Mouse (Mus musculus): Measurements from ENCODE around the gene Eif4ebp2. TPM values are rescaled to one million over a fixed set of nuclear protein-coding genes. Genes with fewer than 3 reads are reported as not detected.

Eif4ebp2 gene
- polyA plus RNA-seq, 1 experiment: 132 TPM

- 81% methylated on average over 11 of the region's 11 CpGs for WGBS
- Histone ChIP-seq H3K4me1 (ENCODE audit: control insufficient read depth, insufficient read depth, low read length) (no peaks in the 10 kb centered on the region), H3K4me3 (replicated peaks; ENCODE audit: extremely low read depth, low read depth, low read length) (no peak overlapping the region)
- no peak for DNase-seq
- TF ChIP-seq CTCF (IDR thresholded peaks at IDR 0.05; ENCODE audit: insufficient read depth, low read length) (no peak), POLR2A (IDR thresholded peaks at IDR 0.05; ENCODE audit: borderline replicate concordance, extremely low read depth, low read depth, low read length) (no peak)
Observed at GRCm38 (mm10) chr10:61484801-61485200, 32.3 kb upstream of the Eif4ebp2 start.

GRCm38 (mm10) chr10:61482771-61483170 lies 30.3 kb upstream of the Eif4ebp2 start:
- WGBS: 89% methylated on average over 7 of the region's 7 CpGs
- DNase-seq: no peak
- Histone ChIP-seq H3K4me3 (replicated peaks; ENCODE audit: extremely low read depth, low read depth, low read length) (no peak overlapping the region), H3K4me1 (ENCODE audit: control insufficient read depth, insufficient read depth, low read length) (no peaks in the 10 kb centered on the region)
- no peak for TF ChIP-seq POLR2A (IDR thresholded peaks at IDR 0.05; ENCODE audit: borderline replicate concordance, extremely low read depth, low read depth, low read length)
- no peak for TF ChIP-seq CTCF (IDR thresholded peaks at IDR 0.05; ENCODE audit: insufficient read depth, low read length)

GRCm38 (mm10) chr10:61480488-61480887 lies 28.0 kb upstream of the Eif4ebp2 start:
- WGBS: 84% methylated on average over 1 of the region's 1 CpGs
- Histone ChIP-seq H3K4me3 (replicated peaks; ENCODE audit: extremely low read depth, low read depth, low read length) (no peak overlapping the region), H3K4me1 (ENCODE audit: control insufficient read depth, insufficient read depth, low read length) (0 out of 2 replicates have a peak, but pooled peaks cover 5% of the 10 kb centered on the region)
- no peak for DNase-seq
- TF ChIP-seq POLR2A (IDR thresholded peaks at IDR 0.05; ENCODE audit: borderline replicate concordance, extremely low read depth, low read depth, low read length) (no peak), CTCF (IDR thresholded peaks at IDR 0.05; ENCODE audit: insufficient read depth, low read length) (no peak)

GRCm38 (mm10) chr10:61479927-61480326 lies 27.5 kb upstream of the Eif4ebp2 start:
- TF ChIP-seq CTCF (IDR thresholded peaks at IDR 0.05; ENCODE audit: insufficient read depth, low read length) (no peak), POLR2A (IDR thresholded peaks at IDR 0.05; ENCODE audit: borderline replicate concordance, extremely low read depth, low read depth, low read length) (no peak)
- Histone ChIP-seq H3K4me3 (replicated peaks; ENCODE audit: extremely low read depth, low read depth, low read length) (no peak overlapping the region), H3K4me1 (ENCODE audit: control insufficient read depth, insufficient read depth, low read length) (0 out of 2 replicates have a peak, but pooled peaks cover 5% of the 10 kb centered on the region)
- 81% methylated on average over 4 of the region's 4 CpGs for WGBS
- no peak for DNase-seq

GRCm38 (mm10) chr10:61479461-61479860 lies 27.0 kb upstream of the Eif4ebp2 start:
- WGBS: 80% methylated on average over 10 of the region's 10 CpGs
- 0 out of 2 replicates have a peak, but pooled peaks cover 5% of the 10 kb centered on the region for H3K4me1 ChIP-seq (ENCODE audit: control insufficient read depth, insufficient read depth, low read length)
- H3K4me3 ChIP-seq (replicated peaks; ENCODE audit: extremely low read depth, low read depth, low read length): no peak overlapping the region
- no peak for TF ChIP-seq CTCF (IDR thresholded peaks at IDR 0.05; ENCODE audit: insufficient read depth, low read length)
- no peak for TF ChIP-seq POLR2A (IDR thresholded peaks at IDR 0.05; ENCODE audit: borderline replicate concordance, extremely low read depth, low read depth, low read length)
- no peak for DNase-seq

GRCm38 (mm10) chr10:61476440-61477165 lies 24.1 kb upstream of the Eif4ebp2 start:
- WGBS: 7% methylated on average over 15 of the region's 15 CpGs
- no peak for DNase-seq
- peak overlapping the region; percentile 76 for H3K4me3 ChIP-seq (replicated peaks; ENCODE audit: extremely low read depth, low read depth, low read length)
- 0 out of 2 replicates have a peak, but pooled peaks cover 5% of the 10 kb centered on the region for H3K4me1 ChIP-seq (ENCODE audit: control insufficient read depth, insufficient read depth, low read length)
- TF ChIP-seq CTCF (IDR thresholded peaks at IDR 0.05; ENCODE audit: insufficient read depth, low read length): no peak

- Histone ChIP-seq H3K4me1 (ENCODE audit: control insufficient read depth, insufficient read depth, low read length) (0 out of 2 replicates have a peak, but pooled peaks cover 5% of the 10 kb centered on the region), H3K4me3 (replicated peaks; ENCODE audit: extremely low read depth, low read depth, low read length) (peak within 1 kb of the TSS; percentile 76)
- TF ChIP-seq POLR2A (IDR thresholded peaks at IDR 0.05; ENCODE audit: borderline replicate concordance, extremely low read depth, low read depth, low read length) (peak; percentile 66; the same call in 1 of the 2 replicates), CTCF (IDR thresholded peaks at IDR 0.05; ENCODE audit: insufficient read depth, low read length) (no peak)
- WGBS: 1% methylated on average over 70 of the region's 70 CpGs
- DNase-seq: peak; percentile 86
Observed at GRCm38 (mm10) chr10:61475594-61476439, 23.4 kb upstream of the Eif4ebp2 start, which contains the start of gene Lrrc20. Gene Lrrc20, plus strand, starts transcription at chr10:61475801.

GRCm38 (mm10) chr10:61474344-61474743 lies 21.9 kb upstream of the Eif4ebp2 start:
- TF ChIP-seq POLR2A (IDR thresholded peaks at IDR 0.05; ENCODE audit: borderline replicate concordance, extremely low read depth, low read depth, low read length) (no peak), CTCF (IDR thresholded peaks at IDR 0.05; ENCODE audit: insufficient read depth, low read length) (no peak)
- DNase-seq: no peak
- 33% methylated on average over 1 of the region's 1 CpGs for WGBS
- H3K4me3 ChIP-seq (replicated peaks; ENCODE audit: extremely low read depth, low read depth, low read length): no peak overlapping the region
- H3K4me1 ChIP-seq (ENCODE audit: control insufficient read depth, insufficient read depth, low read length): 0 out of 2 replicates have a peak, but pooled peaks cover 5% of the 10 kb centered on the region

GRCm38 (mm10) chr10:61473640-61474039 lies 21.2 kb upstream of the Eif4ebp2 start:
- 0 out of 2 replicates have a peak, but pooled peaks cover 5% of the 10 kb centered on the region for H3K4me1 ChIP-seq (ENCODE audit: control insufficient read depth, insufficient read depth, low read length)
- TF ChIP-seq CTCF (IDR thresholded peaks at IDR 0.05; ENCODE audit: insufficient read depth, low read length): no peak
- no peak for TF ChIP-seq POLR2A (IDR thresholded peaks at IDR 0.05; ENCODE audit: borderline replicate concordance, extremely low read depth, low read depth, low read length)
- 87% methylated on average over 3 of the region's 3 CpGs for WGBS
- DNase-seq: no peak
- no peak overlapping the region for H3K4me3 ChIP-seq (replicated peaks; ENCODE audit: extremely low read depth, low read depth, low read length)

All from lung, adult 2 months (tissue).